Mouse (Mus musculus): ENCODE results near the gene Trit1.
"Not testable (repeated sequence)": the region's sequence is repeated elsewhere in the genome, so short reads cannot be mapped to it uniquely, and the experiment has no call there.

Gene Trit1

GRCm38 (mm10) chr4:123016451-123016957 lies at the start of gene Trit1:
Trit1 (plus strand) TSS chr4:123016597.
- peak; percentile 95 for DNase-seq (ENCODE audit: low spot score)

GRCm38 (mm10) chr4:122968106-122968505 lies 48.3 kb upstream of the Trit1 start:
- DNase-seq (ENCODE audit: low spot score), result no peak

GRCm38 (mm10) chr4:122971191-122971590 lies 45.2 kb upstream of the Trit1 start:
- no peak for DNase-seq (ENCODE audit: low spot score)

- no peak for DNase-seq (ENCODE audit: low spot score)
These were observed 44.8 kb upstream of the Trit1 start for GRCm38 (mm10) chr4:122971646-122972045.

GRCm38 (mm10) chr4:122972056-122972455 lies 44.3 kb upstream of the Trit1 start:
- no peak for DNase-seq (ENCODE audit: low spot score)

GRCm38 (mm10) chr4:122974976-122975520 lies 41.3 kb upstream of the Trit1 start:
- DNase-seq (ENCODE audit: low spot score), result no peak

GRCm38 (mm10) chr4:122976885-122977284 lies 39.5 kb upstream of the Trit1 start:
- no peak for DNase-seq (ENCODE audit: low spot score)

- DNase-seq (ENCODE audit: low spot score), result no peak
These were observed 37.5 kb upstream of the Trit1 start for GRCm38 (mm10) chr4:122978850-122979249.

- DNase-seq (ENCODE audit: low spot score), result no peak
These were observed 36.6 kb upstream of the Trit1 start for GRCm38 (mm10) chr4:122979826-122980225.

- no peak for DNase-seq (ENCODE audit: low spot score)
These were observed 35.7 kb upstream of the Trit1 start for GRCm38 (mm10) chr4:122980684-122981083.

- no peak for DNase-seq (ENCODE audit: low spot score)
These were observed 35.2 kb upstream of the Trit1 start for GRCm38 (mm10) chr4:122981238-122981637.

GRCm38 (mm10) chr4:122981930-122982329 lies 34.5 kb upstream of the Trit1 start:
- no peak for DNase-seq (ENCODE audit: low spot score)

GRCm38 (mm10) chr4:122982537-122982936 lies 33.9 kb upstream of the Trit1 start:
- DNase-seq (ENCODE audit: low spot score), result no peak

GRCm38 (mm10) chr4:122983486-122984261 lies 32.7 kb upstream of the Trit1 start:
- DNase-seq (ENCODE audit: low spot score), result no peak

GRCm38 (mm10) chr4:122985110-122985509 lies 31.3 kb upstream of the Trit1 start:
- DNase-seq (ENCODE audit: low spot score), result peak; percentile 79

GRCm38 (mm10) chr4:122987421-122987820 lies 29.0 kb upstream of the Trit1 start:
- no peak for DNase-seq (ENCODE audit: low spot score)

- not testable (repeated sequence) for DNase-seq (ENCODE audit: low spot score)
These were observed 28.4 kb upstream of the Trit1 start for GRCm38 (mm10) chr4:122988004-122988403.

- no peak for DNase-seq (ENCODE audit: low spot score)
These were observed 25.2 kb upstream of the Trit1 start for GRCm38 (mm10) chr4:122991177-122991576.

- DNase-seq (ENCODE audit: low spot score), result no peak
These were observed 24.1 kb upstream of the Trit1 start for GRCm38 (mm10) chr4:122992276-122992675.

GRCm38 (mm10) chr4:122995404-122996220 lies 20.8 kb upstream of the Trit1 start, which contains the start of gene Mycl:
Mycl (plus strand) TSS chr4:122995652.
- DNase-seq (ENCODE audit: low spot score), result peak; percentile 88

GRCm38 (mm10) chr4:122996221-122996617 lies 20.2 kb upstream of the Trit1 start:
- DNase-seq (ENCODE audit: low spot score), result no peak

- DNase-seq (ENCODE audit: low spot score), result peak; percentile 29
These were observed 19.6 kb upstream of the Trit1 start for GRCm38 (mm10) chr4:122996618-122997381.

All from lung, postnatal 25 days (tissue).